In the genomic region with DNA sequence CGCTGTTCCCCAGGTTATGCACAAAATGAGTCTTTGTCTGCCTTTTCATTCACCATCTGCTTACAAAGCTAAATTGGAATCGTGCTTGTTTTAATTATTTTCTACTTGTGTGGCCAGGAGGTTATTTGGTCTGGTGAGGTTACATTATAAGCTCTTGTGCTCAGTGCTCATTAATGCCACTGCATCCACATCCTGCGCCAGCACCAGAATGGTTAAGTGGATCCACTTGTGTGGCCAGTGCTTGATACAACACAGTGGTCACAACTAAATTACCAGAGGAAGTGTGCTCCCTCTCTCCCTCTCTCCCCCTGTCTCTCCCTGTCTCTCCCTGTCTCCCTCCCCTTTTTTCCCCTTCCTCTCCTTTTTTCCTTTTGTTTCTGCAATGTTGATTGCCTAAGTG, we compare ENCODE assay signal across 16 mouse cellular contexts.
DNase-seq lines count a peak whose midpoint lies in the region; ATAC-seq and TF ChIP-seq lines count a peak whose summit lies in the region.
"Had no signal": no experiment of that assay in that cellular context is flagged by ENCODE, and none has a peak within 500 bp of the region (broad histone marks: within the 10 kb centered on the region; RNA-seq: fewer than 3 reads in every experiment).

No protein-coding gene starts in this region.

- DNase-seq in kidney, postnatal 10 days, result peak; percentile 15
- DNase-seq in kidney, adult 2 months, result no peak
- peak; percentile 65 for DNase-seq in embryo, embryonic 11 days
- no peak for DNase-seq in right cerebral cortex, postnatal 36 days (ENCODE audit: low spot score in 2 of 2)
- DNase-seq in thymus, postnatal 36 days, result no peak
- DNase-seq: adrenal gland, postnatal 14 days; cerebellum, adult 11 months; lung, adult 2 months had no signal

- peak; percentile 78 for ATAC-seq in forebrain, embryonic 13.5 days
- ATAC-seq in limb, embryonic 12.5 days (ENCODE audit: insufficient number of reproducible peaks, insufficient read depth, low FRiP score, low TSS enrichment, low read depth), result no peak
- ATAC-seq: intestine, embryonic 16.5 days had no signal

- no peaks in the 10 kb centered on the region for H3K27me3 ChIP-seq in kidney, adult 2 months (replicated peaks; ENCODE audit: control insufficient read depth, insufficient read depth, low read length)
- H3K27me3 ChIP-seq in forebrain, embryonic 13.5 days, result peaks cover 4% of the 10 kb centered on the region; the same call in 1 of the 2 replicates
- H3K27me3 ChIP-seq in limb, embryonic 12.5 days, result no peaks in the 10 kb centered on the region
- H3K27me3 ChIP-seq: CH12.LX; embryonic facial prominence, embryonic 13.5 days; midbrain, embryonic 12.5 days; neural tube, embryonic 13.5 days had no signal

- H3K4me3 ChIP-seq in kidney, adult 2 months (ENCODE audit: insufficient read depth, low read depth, low read length), result no peak overlapping the region
- no peak overlapping the region for H3K4me3 ChIP-seq in forebrain, embryonic 13.5 days
- no peak overlapping the region for H3K4me3 ChIP-seq in limb, embryonic 12.5 days (replicated peaks)
- H3K4me3 ChIP-seq: embryonic facial prominence, embryonic 13.5 days; midbrain, embryonic 12.5 days; neural tube, embryonic 13.5 days had no signal

- peaks cover 31% of the 10 kb centered on the region for H3K4me1 ChIP-seq in kidney, adult 2 months (ENCODE audit: control insufficient read depth, insufficient read depth, low read length)
- peaks cover 38% of the 10 kb centered on the region for H3K4me1 ChIP-seq in forebrain, embryonic 13.5 days
- H3K4me1 ChIP-seq in limb, embryonic 12.5 days (replicated peaks), result peaks cover 58% of the 10 kb centered on the region

- WGBS in kidney, adult 2 months, result 47% methylated on average over 3 of the region's 3 CpGs
- WGBS in forebrain, embryonic 13.5 days, result 8% methylated on average over 3 of the region's 3 CpGs
- 20% methylated on average over 3 of the region's 3 CpGs for WGBS in limb, embryonic 12.5 days

- TF ChIP-seq CTCF in kidney, adult 2 months (conservative IDR thresholded peaks at IDR 0.05; ENCODE audit: insufficient read depth, insufficient read length, low read depth, low read length), result no peak

- H3K4me2 ChIP-seq in forebrain, embryonic 13.5 days, result peak overlapping the region; percentile 5; the same call in 1 of the 2 replicates
- H3K4me2 ChIP-seq in limb, embryonic 12.5 days, result 0 out of 2 replicates have a peak overlapping the region, but pooled peaks have one; percentile 10
- H3K4me2 ChIP-seq: embryonic facial prominence, embryonic 13.5 days; heart, embryonic 11.5 days; midbrain, embryonic 12.5 days; neural tube, embryonic 13.5 days had no signal

- no peak for TF ChIP-seq POLR2A in kidney, adult 2 months (IDR thresholded peaks at IDR 0.05; ENCODE audit: low read depth, low read length)

- H3K36me3 ChIP-seq in kidney, adult 2 months (ENCODE audit: control insufficient read depth, insufficient read depth, low read length), result no peaks in the 10 kb centered on the region
- no peaks in the 10 kb centered on the region for H3K36me3 ChIP-seq in forebrain, embryonic 13.5 days (ENCODE audit: poor library complexity, severe bottlenecking)
- no peaks in the 10 kb centered on the region for H3K36me3 ChIP-seq in limb, embryonic 12.5 days
- H3K36me3 ChIP-seq: embryonic facial prominence, embryonic 13.5 days; midbrain, embryonic 12.5 days; neural tube, embryonic 13.5 days had no signal

- no peak overlapping the region for H3K9ac ChIP-seq in forebrain, embryonic 13.5 days
- no peak overlapping the region for H3K9ac ChIP-seq in limb, embryonic 12.5 days (replicated peaks)
- H3K9ac ChIP-seq: embryonic facial prominence, embryonic 13.5 days; midbrain, embryonic 12.5 days had no signal

- H3K27ac ChIP-seq in kidney, adult 2 months (ENCODE audit: insufficient read depth, low read depth, low read length), result no peak overlapping the region
- no peak overlapping the region for H3K27ac ChIP-seq in forebrain, embryonic 13.5 days
- peak overlapping the region; percentile 35; the same call in 1 of the 2 replicates for H3K27ac ChIP-seq in limb, embryonic 12.5 days
- H3K27ac ChIP-seq: embryonic facial prominence, embryonic 13.5 days; midbrain, embryonic 12.5 days; neural tube, embryonic 13.5 days had no signal

- H3K9me3 ChIP-seq in forebrain, embryonic 13.5 days (replicated peaks), result no peaks in the 10 kb centered on the region
- no peaks in the 10 kb centered on the region for H3K9me3 ChIP-seq in limb, embryonic 12.5 days
- H3K9me3 ChIP-seq: embryonic facial prominence, embryonic 13.5 days; midbrain, embryonic 12.5 days; neural tube, embryonic 13.5 days had no signal

Comparison
In these comparisons a context has a peak if more than half of its experiments do, and no peak if none do; other contexts are left out.
1. DNase-seq: peak in kidney, postnatal 10 days (single experiment) and embryo, embryonic 11 days (single experiment); none in kidney, adult 2 months (single experiment), right cerebral cortex, postnatal 36 days (0 of 2) and thymus, postnatal 36 days (0 of 2).